Mouse (Mus musculus): ENCODE measurements around the gene Ppt1. TPM values are rescaled to one million over a fixed set of nuclear protein-coding genes. Genes with fewer than 3 reads are reported as not detected.
"Not testable (repeated sequence)": the region's sequence is repeated elsewhere in the genome, so short reads cannot be mapped to it uniquely, and the experiment has no call there.

Ppt1 gene
- 100 to 1,000 TPM; 107 to 115 (median 111) TPM for total RNA-seq (2022)

GRCm38 (mm10) chr4:122835530-122836402, at the start of gene Ppt1:
Gene Ppt1, plus strand, starts transcription at chr4:122836242.
- DNase-seq (ENCODE audit: low spot score in 2 of 2), result peak; percentile 83 to 94

- no peak for DNase-seq (ENCODE audit: low spot score in 2 of 2)
These were observed 46.5 kb upstream of the Ppt1 start for GRCm38 (mm10) chr4:122789335-122790089.

GRCm38 (mm10) chr4:122808108-122808507, 27.9 kb upstream of the Ppt1 start:
- DNase-seq (ENCODE audit: low spot score in 2 of 2), result peak; percentile 16 to 50

GRCm38 (mm10) chr4:122811180-122811579, 24.9 kb upstream of the Ppt1 start:
- no peak for DNase-seq (ENCODE audit: low spot score in 2 of 2)

GRCm38 (mm10) chr4:122811824-122812223, 24.2 kb upstream of the Ppt1 start:
- DNase-seq (ENCODE audit: low spot score in 2 of 2), result no peak

GRCm38 (mm10) chr4:122816202-122816601, 19.8 kb upstream of the Ppt1 start:
- DNase-seq (ENCODE audit: low spot score in 2 of 2), result no peak

GRCm38 (mm10) chr4:122820941-122821340, 15.1 kb upstream of the Ppt1 start:
- DNase-seq (ENCODE audit: low spot score in 2 of 2), result not testable (repeated sequence)

GRCm38 (mm10) chr4:122827651-122828050, 8.4 kb upstream of the Ppt1 start:
- no peak for DNase-seq (ENCODE audit: low spot score in 2 of 2)

GRCm38 (mm10) chr4:122829339-122829738, 6.7 kb upstream of the Ppt1 start:
- no peak for DNase-seq (ENCODE audit: low spot score in 2 of 2)

GRCm38 (mm10) chr4:122831888-122832287, 4.2 kb upstream of the Ppt1 start:
- no peak for DNase-seq (ENCODE audit: low spot score in 2 of 2)

GRCm38 (mm10) chr4:122836403-122836775, 347 bp downstream of the Ppt1 start:
- no peak for DNase-seq (ENCODE audit: low spot score in 2 of 2)

- no peak for DNase-seq (ENCODE audit: low spot score in 2 of 2)
These were observed 1.2 kb downstream of the Ppt1 start for GRCm38 (mm10) chr4:122837180-122837730.

GRCm38 (mm10) chr4:122837994-122838393, 2.0 kb downstream of the Ppt1 start:
- DNase-seq (ENCODE audit: low spot score in 2 of 2), result no peak

- no peak for DNase-seq (ENCODE audit: low spot score in 2 of 2)
These were observed 2.4 kb downstream of the Ppt1 start for GRCm38 (mm10) chr4:122838416-122838815.

GRCm38 (mm10) chr4:122848150-122848621, 12.1 kb downstream of the Ppt1 start:
- no peak for DNase-seq (ENCODE audit: low spot score in 2 of 2)

- no peak for DNase-seq (ENCODE audit: low spot score in 2 of 2)
These were observed 15.5 kb downstream of the Ppt1 start for GRCm38 (mm10) chr4:122851535-122851934.

- no peak for DNase-seq (ENCODE audit: low spot score in 2 of 2)
These were observed 17.6 kb downstream of the Ppt1 start for GRCm38 (mm10) chr4:122853691-122854090.

GRCm38 (mm10) chr4:122854770-122855169, 18.7 kb downstream of the Ppt1 start:
- DNase-seq (ENCODE audit: low spot score in 2 of 2), result no peak

- DNase-seq (ENCODE audit: low spot score in 2 of 2), result no peak
These were observed 21.9 kb downstream of the Ppt1 start for GRCm38 (mm10) chr4:122857909-122858308.

GRCm38 (mm10) chr4:122859096-122859674, 23.1 kb downstream of the Ppt1 start:
- no peak for DNase-seq (ENCODE audit: low spot score in 2 of 2)

GRCm38 (mm10) chr4:122861836-122862235, 25.8 kb downstream of the Ppt1 start:
- no peak for DNase-seq (ENCODE audit: low spot score in 2 of 2)

- no peak for DNase-seq (ENCODE audit: low spot score in 2 of 2)
These were observed 32.0 kb downstream of the Ppt1 start for GRCm38 (mm10) chr4:122868041-122868440.
